Mouse (Mus musculus) right cerebral cortex, postnatal 25 days (tissue): ENCODE results near the gene Dusp28.

Source experiments
- DNase-seq: peaks from one replicate; pipeline ENCODE4 v3.0.0; 2022

Dusp28 gene

GRCm38 (mm10) chr1:92906779-92907631 lies at the start of gene Dusp28:
Gene Dusp28, plus strand, starts transcription at chr1:92906981.
- peak; percentile 85 for DNase-seq

- DNase-seq, result no peak
These were observed 45.3 kb upstream of the Dusp28 start for GRCm38 (mm10) chr1:92861503-92861902.

GRCm38 (mm10) chr1:92863268-92863667 lies 43.5 kb upstream of the Dusp28 start:
- no peak for DNase-seq

GRCm38 (mm10) chr1:92866170-92866569 lies 40.6 kb upstream of the Dusp28 start:
- DNase-seq, result no peak

- DNase-seq, result no peak
These were observed 36.8 kb upstream of the Dusp28 start for GRCm38 (mm10) chr1:92869985-92870384.

- no peak for DNase-seq
These were observed 34.1 kb upstream of the Dusp28 start for GRCm38 (mm10) chr1:92872666-92873065.

GRCm38 (mm10) chr1:92874011-92874410 lies 32.8 kb upstream of the Dusp28 start:
- no peak for DNase-seq

- peak; percentile 31 for DNase-seq
These were observed 31.2 kb upstream of the Dusp28 start for GRCm38 (mm10) chr1:92875360-92876111.

- DNase-seq, result no peak
These were observed 29.3 kb upstream of the Dusp28 start for GRCm38 (mm10) chr1:92877431-92877978.

GRCm38 (mm10) chr1:92878066-92878741 lies 28.6 kb upstream of the Dusp28 start:
- DNase-seq, result no peak

GRCm38 (mm10) chr1:92879266-92879665 lies 27.5 kb upstream of the Dusp28 start:
- DNase-seq, result peak; percentile 61

GRCm38 (mm10) chr1:92880101-92880500 lies 26.7 kb upstream of the Dusp28 start:
- no peak for DNase-seq

GRCm38 (mm10) chr1:92881982-92882381 lies 24.8 kb upstream of the Dusp28 start:
- DNase-seq, result no peak

GRCm38 (mm10) chr1:92888901-92889655 lies 17.7 kb upstream of the Dusp28 start:
- DNase-seq, result no peak

- no peak for DNase-seq
These were observed 14.0 kb upstream of the Dusp28 start for GRCm38 (mm10) chr1:92892791-92893190.

GRCm38 (mm10) chr1:92893896-92894295 lies 12.9 kb upstream of the Dusp28 start:
- DNase-seq, result no peak

GRCm38 (mm10) chr1:92895089-92895488 lies 11.7 kb upstream of the Dusp28 start:
- DNase-seq, result peak; percentile 71

- DNase-seq, result peak; percentile 57
These were observed 4.0 kb upstream of the Dusp28 start, which contains the start of gene Ankmy1 for GRCm38 (mm10) chr1:92902786-92903185. Gene Ankmy1, minus strand, starts transcription at chr1:92902906.

GRCm38 (mm10) chr1:92903627-92904026 lies 3.2 kb upstream of the Dusp28 start:
- no peak for DNase-seq

- DNase-seq, result no peak
These were observed 974 bp upstream of the Dusp28 start for GRCm38 (mm10) chr1:92905703-92906310.

- no peak for DNase-seq
These were observed 1.0 kb downstream of the Dusp28 start for GRCm38 (mm10) chr1:92907632-92908360.
